Mouse (Mus musculus) cerebellum, adult 2 months (tissue): ENCODE results near the gene Epm2aip1.

Source experiments
- CTCF ChIP-seq: fragments of 200-500 bp; IDR thresholded peaks from 2 replicates; pipeline ENCODE4 v1.5.1; 2011; ENCODE audit warnings: low read depth, mild to moderate bottlenecking, control low read depth, low read length, moderate library complexity, borderline replicate concordance; ENCODE audit not compliant: insufficient read depth
- POLR2A ChIP-seq: fragments of 200-500 bp; IDR thresholded peaks from 2 replicates; pipeline ENCODE4 v1.6.1; 2011; ENCODE audit warnings: low read length, control low read depth, borderline replicate concordance; ENCODE audit not compliant: insufficient read depth

DNA sequence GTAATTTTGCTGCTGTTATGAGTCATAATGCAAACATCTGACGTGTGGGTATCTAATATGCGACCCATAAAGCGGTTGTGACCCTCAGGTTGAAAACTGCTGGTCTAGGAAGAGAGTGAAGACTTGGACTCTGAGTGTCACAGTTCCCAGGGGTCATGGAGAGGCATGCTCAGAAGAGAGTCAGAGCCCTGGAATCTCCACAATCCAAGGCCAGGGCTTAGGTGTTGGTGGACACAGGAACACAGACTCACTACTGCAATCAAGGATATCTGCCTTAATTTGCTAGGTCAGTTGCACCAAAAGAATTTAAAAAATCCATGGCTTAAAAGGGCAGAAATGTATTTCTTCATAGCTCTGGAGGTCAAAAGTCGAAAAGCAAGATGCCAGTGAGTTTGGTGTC lies 21.5 kb downstream of the Epm2aip1 start:
- TF ChIP-seq CTCF (no peak), POLR2A (no peak)
